Mouse (Mus musculus) neural tube, embryonic 14.5 days (tissue): Measurements from ENCODE around the gene Apc2. TPM values are rescaled to one million over a fixed set of nuclear protein-coding genes. Genes with fewer than 3 reads are reported as not detected.
A peak's percentile ranks its signal among the peaks of the same experiment; 100 is the strongest.

Experiments used
- ATAC-seq: fragments of 200-750 bp; cut with Nextera tagmentation; 2 replicates; pipeline ENCODE4 v1.8.0; 2017; ENCODE audit warnings: low read depth, mild to moderate bottlenecking, moderate TSS enrichment, moderate library complexity
- H3K27ac ChIP-seq: fragments of 300-500 bp; sonication (generic); 2 replicates; pipeline ENCODE4 v1.5.1; 2014; ENCODE audit warnings: low read depth, mild to moderate bottlenecking, control low read depth, low read length, moderate library complexity, mixed read lengths
- H3K27me3 ChIP-seq: fragments of 300-500 bp; sonication (generic); 2 replicates; pipeline ENCODE4 v1.6.1; 2014; ENCODE audit warnings: low read length; ENCODE audit not compliant: control insufficient read depth, insufficient read depth
- H3K36me3 ChIP-seq: fragments of 300-500 bp; sonication (generic); 2 replicates; pipeline ENCODE4 v1.6.1; 2014; ENCODE audit warnings: low read length, mixed read lengths; ENCODE audit not compliant: control insufficient read depth, insufficient read depth
- H3K4me1 ChIP-seq: fragments of 300-500 bp; sonication (generic); 2 replicates; pipeline ENCODE4 v1.6.1; 2014; ENCODE audit warnings: low read length; ENCODE audit not compliant: control insufficient read depth, insufficient read depth
- H3K4me2 ChIP-seq: fragments of 300-500 bp; sonication (generic); 2 replicates; pipeline ENCODE4 v1.6.1; 2014; ENCODE audit warnings: mild to moderate bottlenecking, low read depth, low read length, control low read depth
- H3K4me3 ChIP-seq: fragments of 300-500 bp; sonication (generic); 2 replicates; pipeline ENCODE4 v1.5.1; 2014; ENCODE audit warnings: low read depth, low read length, control low read depth, mixed read lengths
- H3K9ac ChIP-seq: fragments of 300-500 bp; sonication (generic); replicated peaks from 2 replicates; pipeline ENCODE4 v1.6.1; 2014; ENCODE audit warnings: low read depth, mild to moderate bottlenecking, control low read depth, low read length, mixed read lengths
- H3K9me3 ChIP-seq: fragments of 300-500 bp; sonication (generic); 2 replicates; pipeline ENCODE4 v1.6.1; 2016; ENCODE audit warnings: low read length; ENCODE audit not compliant: control insufficient read depth
- WGBS: fragments of 180-500 bp; shearing (Covaris S2); extraction: QIAGEN DNeasy Blood & Tissue Kit; methylation state at CpG from one replicate; pipeline ENCODE4 v1.1.7; 2014; 5-methylcytosine and 5-hydroxymethylcytosine counted together
- polyA plus RNA-seq: library from polyadenylated mRNA; unstranded; fragments of >200 nt; fragmentation: Nextera tagmentation; extraction: Ambion mirVana; gene quantifications from 2 replicates; pipeline ENCODE4 v1.2.1, GENCODE M21; 2014

The Apc2 gene
- polyA plus RNA-seq, 1 experiment from 2014 or later, result 231 TPM

GRCm38 (mm10) chr10:80324120-80325037 lies 28.6 kb downstream of the Apc2 start:
- 79% methylated on average over 17 of the region's 17 CpGs for whole genome bisulfite sequencing
- Histone ChIP-seq H3K9me3 (no peaks in the 10 kb centered on the region), H3K4me1 (peaks cover 14% of the 10 kb centered on the region), H3K9ac (no peak overlapping the region), H3K4me2 (peak overlapping the region; percentile 83; the same call in 1 of the 2 replicates), H3K27ac (no peak overlapping the region), H3K4me3 (no peak overlapping the region), H3K27me3 (no peaks in the 10 kb centered on the region; the same call in 1 of the 2 replicates), H3K36me3 (no peaks in the 10 kb centered on the region)
- no peak for ATAC-seq

- Histone ChIP-seq H3K9me3 (no peaks in the 10 kb centered on the region), H3K4me3 (no peak overlapping the region), H3K36me3 (no peaks in the 10 kb centered on the region), H3K27ac (no peak overlapping the region), H3K9ac (no peak overlapping the region), H3K27me3 (no peaks in the 10 kb centered on the region; the same call in 1 of the 2 replicates), H3K4me1 (peaks cover 14% of the 10 kb centered on the region; the same call in 1 of the 2 replicates), H3K4me2 (no peak overlapping the region)
- no peak for ATAC-seq
- 81% methylated on average over 21 of the region's 21 CpGs for WGBS
These were observed 29.3 kb downstream of the Apc2 start for GRCm38 (mm10) chr10:80325045-80325444.

GRCm38 (mm10) chr10:80329273-80330081 lies 33.7 kb downstream of the Apc2 start, which contains the start of the genes Pcsk4 and Reep6:
Pcsk4 (minus strand) TSS chr10:80329498.
Reep6 (plus strand) TSS chr10:80329953.
- ATAC-seq, result peak; percentile 91
- no peak within 1 kb of the TSS for H3K27ac ChIP-seq
- no peaks in the 10 kb centered on the region for H3K9me3 ChIP-seq
- peak within 1 kb of the TSS; percentile 60 for H3K9ac ChIP-seq
- H3K4me2 ChIP-seq, result peak within 1 kb of the TSS; percentile 85
- WGBS, result 6% methylated on average over 31 of the region's 36 CpGs
- H3K27me3 ChIP-seq, result no peaks in the 10 kb centered on the region; the same call in 1 of the 2 replicates
- H3K4me3 ChIP-seq, result peak within 1 kb of the TSS; percentile 40
- no peaks in the 10 kb centered on the region for H3K36me3 ChIP-seq
- peaks cover 11% of the 10 kb centered on the region; the same call in 1 of the 2 replicates for H3K4me1 ChIP-seq

DNA sequence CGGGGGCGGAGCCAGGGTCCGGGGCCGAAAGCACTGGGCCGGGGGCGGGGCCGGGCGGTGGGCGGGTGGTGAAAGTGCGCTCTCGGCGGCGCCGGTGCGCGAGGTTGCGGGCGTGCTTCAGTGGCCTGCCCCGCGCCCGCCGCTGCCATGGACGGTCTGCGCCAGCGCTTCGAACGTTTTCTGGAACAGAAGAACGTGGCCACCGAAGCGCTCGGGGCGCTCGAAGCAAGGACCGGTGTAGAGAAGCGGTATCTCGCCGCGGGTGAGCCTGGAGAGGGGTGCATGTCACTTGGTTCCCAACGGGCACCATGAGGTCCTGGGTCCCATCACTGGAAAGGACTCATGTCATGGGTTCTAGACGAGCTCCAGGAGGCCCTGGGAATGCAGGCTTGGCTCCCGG lies 34.3 kb downstream of the Apc2 start:
- WGBS, result 2% methylated on average over 33 of the region's 41 CpGs
- H3K4me2 ChIP-seq, result peak overlapping the region; percentile 85

DNA sequence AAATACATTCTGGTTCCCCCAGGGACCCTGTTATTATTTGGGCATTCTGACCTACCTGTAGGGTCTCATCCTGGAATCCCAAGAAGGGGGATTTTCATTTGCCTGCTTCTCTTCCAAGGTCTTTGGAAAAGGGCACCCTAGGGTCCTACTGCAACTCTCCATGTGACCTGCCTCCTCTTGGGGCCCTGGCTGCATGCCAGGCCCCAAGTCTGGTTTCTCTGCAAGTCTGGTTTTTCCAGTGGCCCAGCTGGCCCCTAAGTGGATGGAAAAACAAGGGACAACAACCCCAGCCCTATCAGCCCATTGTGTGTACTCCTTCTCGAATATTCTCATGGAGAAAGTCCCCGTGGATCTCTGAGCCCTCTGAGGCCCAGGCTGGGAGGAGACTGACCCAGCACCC lies 35.1 kb downstream of the Apc2 start:
- Histone ChIP-seq H3K9me3 (no peaks in the 10 kb centered on the region), H3K4me2 (no peak overlapping the region), H3K4me1 (peaks cover 11% of the 10 kb centered on the region; the same call in 1 of the 2 replicates), H3K9ac (no peak overlapping the region), H3K36me3 (no peaks in the 10 kb centered on the region), H3K27ac (no peak overlapping the region), H3K27me3 (no peaks in the 10 kb centered on the region; the same call in 1 of the 2 replicates), H3K4me3 (peak overlapping the region; percentile 40; the same call in 1 of the 2 replicates)
- WGBS, result 73% methylated on average over 2 of the region's 2 CpGs
- ATAC-seq, result no peak

More for the DNA sequence above, 34.3 kb downstream of the Apc2 start:
- no peaks in the 10 kb centered on the region; the same call in 1 of the 2 replicates for H3K27me3 ChIP-seq
- H3K36me3 ChIP-seq, result no peaks in the 10 kb centered on the region
- H3K27ac ChIP-seq, result no peak overlapping the region
- H3K4me1 ChIP-seq, result peaks cover 11% of the 10 kb centered on the region; the same call in 1 of the 2 replicates
- ATAC-seq, result no peak; the same call in 1 of the 2 replicates
- H3K9ac ChIP-seq, result peak overlapping the region; percentile 60
- H3K4me3 ChIP-seq, result peak overlapping the region; percentile 40
- H3K9me3 ChIP-seq, result no peaks in the 10 kb centered on the region

GRCm38 (mm10) chr10:80331636-80332524 lies 36.1 kb downstream of the Apc2 start:
- no peak overlapping the region for H3K4me2 ChIP-seq
- 74% methylated on average over 10 of the region's 10 CpGs for WGBS
- H3K9me3 ChIP-seq, result no peaks in the 10 kb centered on the region
- ATAC-seq, result no peak
- H3K4me1 ChIP-seq, result peaks cover 11% of the 10 kb centered on the region; the same call in 1 of the 2 replicates
- H3K36me3 ChIP-seq, result no peaks in the 10 kb centered on the region
- H3K4me3 ChIP-seq, result no peak overlapping the region
- no peaks in the 10 kb centered on the region for H3K27me3 ChIP-seq
- H3K27ac ChIP-seq, result no peak overlapping the region
- H3K9ac ChIP-seq, result no peak overlapping the region

- H3K36me3 ChIP-seq, result no peaks in the 10 kb centered on the region
- peaks cover 11% of the 10 kb centered on the region; the same call in 1 of the 2 replicates for H3K4me1 ChIP-seq
- H3K27me3 ChIP-seq, result no peaks in the 10 kb centered on the region
- no peak overlapping the region for H3K27ac ChIP-seq
- WGBS, result 81% methylated on average over 5 of the region's 5 CpGs
- H3K9me3 ChIP-seq, result no peaks in the 10 kb centered on the region
- H3K4me2 ChIP-seq, result no peak overlapping the region
- ATAC-seq, result no peak
- no peak overlapping the region for H3K9ac ChIP-seq
- H3K4me3 ChIP-seq, result no peak overlapping the region
These were observed 36.8 kb downstream of the Apc2 start for GRCm38 (mm10) chr10:80332525-80332989.

DNA sequence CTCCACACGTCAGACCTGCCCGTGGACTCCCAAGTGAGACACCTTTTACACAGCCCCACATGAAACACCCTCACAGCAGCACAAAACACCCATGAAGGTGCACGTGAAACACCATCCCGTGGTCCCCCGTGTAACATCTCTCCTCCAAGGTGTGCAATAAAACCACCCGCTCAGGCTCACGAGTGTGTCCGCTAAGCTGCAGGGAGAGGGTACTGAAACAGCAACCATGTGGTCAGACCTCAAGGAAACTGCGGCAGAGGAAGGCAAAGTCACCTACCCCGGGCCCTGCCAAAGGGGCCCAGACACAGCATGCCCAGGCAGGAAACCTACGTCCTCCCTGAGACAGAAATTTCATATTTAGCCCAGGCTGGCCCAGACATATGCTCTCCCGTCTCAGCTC lies 40.5 kb downstream of the Apc2 start:
- Histone ChIP-seq H3K27me3 (peaks cover 12% of the 10 kb centered on the region), H3K27ac (no peak overlapping the region), H3K4me3 (no peak overlapping the region), H3K4me1 (peaks cover 3% of the 10 kb centered on the region; the same call in 1 of the 2 replicates), H3K36me3 (no peaks in the 10 kb centered on the region), H3K9me3 (no peaks in the 10 kb centered on the region), H3K9ac (no peak overlapping the region), H3K4me2 (no peak overlapping the region)
- no peak for ATAC-seq
- WGBS, result 90% methylated on average over 12 of the region's 12 CpGs
